Mouse (Mus musculus) lung, postnatal 0 days (tissue): Measurements from ENCODE around the gene Mad1l1. TPM values are rescaled to one million over a fixed set of nuclear protein-coding genes. Genes with fewer than 3 reads are reported as not detected.

Experiments used
- ATAC-seq: fragments of 200-750 bp; cut with Nextera tagmentation; 2 replicates; pipeline ENCODE4 v1.8.0; 2017; ENCODE audit warnings: moderate library complexity
- DNase-seq: peaks from one replicate; pipeline ENCODE4 v3.0.0-alpha.2; 2016; ENCODE audit warnings: low spot score
- H3K27ac ChIP-seq: fragments of 300-500 bp; sonication (generic); 2 replicates; pipeline ENCODE4 v1.5.1; 2014; ENCODE audit warnings: antibody characterized with exemption, mild to moderate bottlenecking, low read length, mixed read lengths
- H3K27me3 ChIP-seq: fragments of 300-500 bp; sonication (generic); replicated peaks from 2 replicates; pipeline ENCODE4 v1.6.1; 2014; ENCODE audit warnings: low read length, mixed read lengths; ENCODE audit not compliant: insufficient read depth
- H3K36me3 ChIP-seq: fragments of 300-500 bp; sonication (generic); 2 replicates; pipeline ENCODE4 v1.6.1; 2014; ENCODE audit warnings: low read length, mixed read lengths; ENCODE audit not compliant: insufficient read depth
- H3K4me1 ChIP-seq: fragments of 300-500 bp; sonication (generic); 2 replicates; pipeline ENCODE4 v1.6.1; 2014; ENCODE audit warnings: antibody characterized with exemption, low read depth, low read length, mixed read lengths; ENCODE audit not compliant: insufficient read depth
- H3K4me2 ChIP-seq: fragments of 300-500 bp; sonication (generic); replicated peaks from 2 replicates; pipeline ENCODE4 v1.6.1; 2014; ENCODE audit warnings: low read depth, mild to moderate bottlenecking, low read length, moderate library complexity, mixed read lengths
- H3K4me3 ChIP-seq: fragments of 300-500 bp; sonication (generic); 2 replicates; pipeline ENCODE4 v1.5.1; 2014; ENCODE audit warnings: low read depth, low read length
- H3K9ac ChIP-seq: fragments of 300-500 bp; sonication (generic); replicated peaks from 2 replicates; pipeline ENCODE4 v1.6.1; 2014; ENCODE audit warnings: low read depth, mild to moderate bottlenecking
- H3K9me3 ChIP-seq: fragments of 300-500 bp; sonication (generic); 2 replicates; pipeline ENCODE4 v1.6.1; 2016; ENCODE audit warnings: low read length, mixed read lengths
- CTCF ChIP-seq: IDR thresholded peaks from 2 replicates; pipeline ENCODE4 v1.5.1; 2016; ENCODE audit warnings: antibody characterized with exemption, mild to moderate bottlenecking
- EP300 ChIP-seq: IDR thresholded peaks from 2 replicates; pipeline ENCODE4 v1.6.1; 2016; ENCODE audit warnings: antibody characterized with exemption, mild to moderate bottlenecking, control low read depth
- WGBS: fragments of 180-500 bp; shearing (Covaris S2); extraction: QIAGEN DNeasy Blood & Tissue Kit; methylation state at CpG from one replicate; pipeline ENCODE4 v1.1.7; 2014; 5-methylcytosine and 5-hydroxymethylcytosine counted together
- polyA plus RNA-seq: library from polyadenylated mRNA; unstranded; fragments of >200 nt; fragmentation: Nextera tagmentation; extraction: Ambion mirVana; gene quantifications from 2 replicates; pipeline ENCODE4 v1.2.1, GENCODE M21; 2015

The Mad1l1 gene
- polyA plus RNA-seq, 1 experiment from 2014 or later, result 18.4 TPM

DNA sequence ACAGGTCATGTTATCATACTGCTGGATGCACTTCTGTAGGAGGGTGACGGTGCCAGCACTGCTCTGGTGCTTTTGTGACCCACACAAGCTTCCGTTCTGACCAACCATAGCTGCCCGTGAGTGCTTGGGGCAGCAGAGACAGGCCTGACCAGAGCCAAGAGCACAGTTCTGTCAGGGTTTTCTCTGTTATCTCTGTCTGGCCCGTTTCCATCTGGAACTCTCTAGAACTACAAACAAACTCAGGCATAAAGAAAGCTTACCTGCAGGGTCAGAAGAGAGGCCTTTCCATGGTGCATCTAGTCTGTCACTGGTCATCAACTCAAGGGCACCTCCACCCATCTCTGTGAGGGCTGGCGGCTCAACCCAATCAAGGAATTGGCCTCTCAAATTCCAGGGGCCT lies 171.2 kb downstream of the Mad1l1 start:
- Histone ChIP-seq H3K4me2 (no peak overlapping the region), H3K27ac (no peak overlapping the region), H3K4me1 (0 out of 2 replicates have a peak, but pooled peaks cover 4% of the 10 kb centered on the region), H3K9ac (no peak overlapping the region), H3K27me3 (no peaks in the 10 kb centered on the region), H3K9me3 (no peaks in the 10 kb centered on the region), H3K4me3 (no peak overlapping the region), H3K36me3 (no peaks in the 10 kb centered on the region)
- ATAC-seq (no peak), DNase-seq (no peak)
- 72% methylated on average over 5 of the region's 5 CpGs for WGBS
- no peak for TF ChIP-seq CTCF
- TF ChIP-seq EP300, result no peak

GRCm38 (mm10) chr5:140149298-140149697 lies 172.1 kb downstream of the Mad1l1 start:
- DNase-seq, result peak; percentile 66
- no peaks in the 10 kb centered on the region for H3K36me3 ChIP-seq
- H3K9me3 ChIP-seq, result no peaks in the 10 kb centered on the region
- WGBS, result 61% methylated on average over 3 of the region's 4 CpGs
- H3K27me3 ChIP-seq, result no peaks in the 10 kb centered on the region
- no peak overlapping the region for H3K4me2 ChIP-seq
- no peak overlapping the region for H3K4me3 ChIP-seq
- peak; percentile 72 for ATAC-seq
- no peak overlapping the region for H3K27ac ChIP-seq
- 0 out of 2 replicates have a peak, but pooled peaks cover 4% of the 10 kb centered on the region for H3K4me1 ChIP-seq
- H3K9ac ChIP-seq, result no peak overlapping the region
- TF ChIP-seq EP300 (no peak), CTCF (no peak)

- WGBS, result 81% methylated on average over 2 of the region's 2 CpGs
- no peak overlapping the region for H3K27ac ChIP-seq
- no peak overlapping the region for H3K4me2 ChIP-seq
- H3K36me3 ChIP-seq, result no peaks in the 10 kb centered on the region
- TF ChIP-seq CTCF (no peak), EP300 (no peak)
- H3K9me3 ChIP-seq, result no peaks in the 10 kb centered on the region
- ATAC-seq (no peak), DNase-seq (no peak)
- H3K27me3 ChIP-seq, result no peaks in the 10 kb centered on the region
- no peak overlapping the region for H3K9ac ChIP-seq
- no peaks in the 10 kb centered on the region for H3K4me1 ChIP-seq
- no peak overlapping the region for H3K4me3 ChIP-seq
Observed at GRCm38 (mm10) chr5:140143541-140143940, 177.8 kb downstream of the Mad1l1 start.

DNA sequence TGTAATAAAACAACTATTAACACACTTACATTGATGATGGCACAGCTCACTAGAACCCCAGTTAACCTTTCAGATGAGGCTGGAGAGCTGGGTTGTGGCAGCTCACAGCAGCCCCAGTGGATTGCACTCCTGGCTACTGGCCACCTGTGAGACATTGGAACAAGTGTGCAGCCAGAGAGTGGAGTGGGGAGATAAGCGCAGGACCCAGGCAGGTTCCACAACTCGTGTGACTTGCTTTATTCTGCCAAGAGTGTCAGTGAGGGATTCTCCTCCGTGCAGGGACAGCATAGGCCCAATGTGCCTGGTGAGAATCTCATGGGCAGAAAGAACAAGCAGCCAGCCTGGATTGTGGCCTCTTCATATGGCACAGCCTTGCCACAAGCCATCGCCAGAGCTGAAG lies 180.0 kb downstream of the Mad1l1 start:
- 67% methylated on average over 4 of the region's 4 CpGs for WGBS
- no peak for TF ChIP-seq EP300
- no peak overlapping the region for H3K4me3 ChIP-seq
- no peak overlapping the region for H3K9ac ChIP-seq
- DNase-seq, result no peak
- no peak overlapping the region for H3K27ac ChIP-seq
- H3K36me3 ChIP-seq, result no peaks in the 10 kb centered on the region
- H3K4me2 ChIP-seq, result no peak overlapping the region
- H3K9me3 ChIP-seq, result no peaks in the 10 kb centered on the region
- H3K4me1 ChIP-seq, result no peaks in the 10 kb centered on the region
- no peak for ATAC-seq
- H3K27me3 ChIP-seq, result no peaks in the 10 kb centered on the region

- Histone ChIP-seq H3K27me3 (no peaks in the 10 kb centered on the region), H3K4me3 (no peak overlapping the region), H3K9ac (no peak overlapping the region), H3K9me3 (no peaks in the 10 kb centered on the region), H3K27ac (no peak overlapping the region), H3K36me3 (no peaks in the 10 kb centered on the region), H3K4me1 (no peaks in the 10 kb centered on the region), H3K4me2 (no peak overlapping the region)
- ATAC-seq (no peak; the same call in 1 of the 2 replicates), DNase-seq (peak; percentile 32)
- TF ChIP-seq EP300 (no peak), CTCF (peak; percentile 89)
Observed at GRCm38 (mm10) chr5:140140214-140140613, 181.1 kb downstream of the Mad1l1 start.

GRCm38 (mm10) chr5:140135734-140136625 lies 185.4 kb downstream of the Mad1l1 start:
- Histone ChIP-seq H3K9me3 (no peaks in the 10 kb centered on the region), H3K4me1 (no peaks in the 10 kb centered on the region), H3K27ac (no peak overlapping the region), H3K4me3 (no peak overlapping the region), H3K36me3 (no peaks in the 10 kb centered on the region), H3K27me3 (no peaks in the 10 kb centered on the region), H3K4me2 (no peak overlapping the region), H3K9ac (no peak overlapping the region)
- WGBS, result 84% methylated on average over 8 of the region's 8 CpGs
- no peak for ATAC-seq
- TF ChIP-seq CTCF (no peak), EP300 (no peak)
- no peak for DNase-seq
